Mouse (Mus musculus) CH12.LX (cell line): ENCODE data around the gene Ltbp2. TPM values are rescaled to one million over a fixed set of nuclear protein-coding genes. Genes with fewer than 3 reads are reported as not detected.

Experiments
- DNase-seq: peaks from one replicate; pipeline ENCODE4 v3.0.0-alpha.2; 2013; ENCODE audit errors: extremely low read depth
- H3K27ac ChIP-seq: 2 replicates; pipeline ENCODE4 v1.5.1; 2012; ENCODE audit warnings: low read depth, mild to moderate bottlenecking, control low read depth, moderate library complexity; ENCODE audit not compliant: insufficient read depth
- H3K27me3 ChIP-seq: replicated peaks from 2 replicates; pipeline ENCODE3; 2012; ENCODE audit warnings: inconsistent platforms
- H3K36me3 ChIP-seq, 2 experiments: replicated peaks in 1 of 2; 2 replicates each; pipeline versions ENCODE3 to v1.6.1; 2012; ENCODE audit warnings: inconsistent platforms in 1 of 2, low read length in 1 of 2, mild to moderate bottlenecking in 1 of 2, mixed read lengths in 1 of 2, moderate library complexity in 1 of 2; ENCODE audit not compliant: control insufficient read depth in 1 of 2, insufficient read depth in 1 of 2
- H3K4me1 ChIP-seq, 2 experiments: 2 replicates each; pipeline ENCODE4 v1.6.1; 2012; ENCODE audit warnings: inconsistent platforms in 1 of 2, moderate library complexity in 1 of 2; ENCODE audit not compliant: insufficient read depth in 2 of 2, control insufficient read depth in 1 of 2
- H3K4me2 ChIP-seq: 2 replicates; pipeline ENCODE4 v1.6.1; 2012; ENCODE audit warnings: low read depth, mild to moderate bottlenecking, control low read depth; ENCODE audit not compliant: poor library complexity, insufficient read depth, severe bottlenecking
- H3K4me3 ChIP-seq, 3 experiments: fragments of 150-350 bp in 1 of 3; sonication (generic) in 1 of 3; replicated peaks in 1 of 3; 2 replicates each; pipeline versions ENCODE3 to v1.5.1; 2011 to 2012; ENCODE audit warnings: low read depth in 2 of 3, low read length in 2 of 3, mild to moderate bottlenecking in 2 of 3, moderate library complexity in 2 of 3, control low read depth in 1 of 3, improper control_type of control experiment in 1 of 3, inconsistent platforms in 1 of 3, mixed read lengths in 1 of 3; ENCODE audit not compliant: poor library complexity in 1 of 3
- H3K79me2 ChIP-seq: replicated peaks from 2 replicates; pipeline ENCODE4 v1.6.1; 2012; ENCODE audit warnings: mild to moderate bottlenecking, moderate library complexity; ENCODE audit not compliant: control insufficient read depth, poor library complexity, insufficient read depth, severe bottlenecking; ENCODE audit errors: extremely low read depth
- H3K9ac ChIP-seq: 2 replicates; pipeline ENCODE4 v1.6.1; 2012; ENCODE audit warnings: low read depth, mild to moderate bottlenecking, control low read depth, moderate library complexity; ENCODE audit not compliant: insufficient read depth
- H3K9me3 ChIP-seq: replicated peaks from 2 replicates; pipeline ENCODE3; 2012; ENCODE audit warnings: low read length, inconsistent platforms, mixed read lengths
- BHLHE40 ChIP-seq: IDR thresholded peaks from 2 replicates; pipeline ENCODE4 v1.6.1; 2011; ENCODE audit warnings: mild to moderate bottlenecking, low read depth, low read length, improper control_type of control experiment
- CHD1 ChIP-seq: IDR thresholded peaks from 2 replicates; pipeline ENCODE4 v1.6.1; 2012; ENCODE audit warnings: low read depth, low read length, improper control_type of control experiment, inconsistent platforms
- CHD2 ChIP-seq: IDR thresholded peaks from 2 replicates; pipeline ENCODE4 v1.6.1; 2011; ENCODE audit warnings: low read length, improper control_type of control experiment
- E2F4 ChIP-seq: IDR thresholded peaks from 2 replicates; pipeline ENCODE4 v1.6.1; 2011; ENCODE audit warnings: low read depth, low read length, improper control_type of control experiment; ENCODE audit not compliant: insufficient replicate concordance
- ELF1 ChIP-seq: IDR thresholded peaks from 2 replicates; pipeline ENCODE4 v1.6.1; 2014; ENCODE audit warnings: low read depth, mild to moderate bottlenecking, inconsistent platforms, low read length, improper control_type of control experiment
- IRF4 ChIP-seq: IDR thresholded peaks from 2 replicates; pipeline ENCODE4 v1.6.1; 2014; ENCODE audit warnings: low read depth, mild to moderate bottlenecking, inconsistent platforms, low read length, improper control_type of control experiment
- JUN ChIP-seq: IDR thresholded peaks from 2 replicates; pipeline ENCODE4 v1.6.1; 2011; ENCODE audit warnings: low read depth, mild to moderate bottlenecking, low read length, improper control_type of control experiment, moderate library complexity; ENCODE audit not compliant: insufficient read depth
- JUND ChIP-seq: conservative IDR thresholded peaks from 2 replicates; pipeline ENCODE4 v1.6.1; 2011; ENCODE audit warnings: low read depth, low read length, improper control_type of control experiment
- MAX ChIP-seq: IDR thresholded peaks from 2 replicates; pipeline ENCODE4 v1.6.1; 2011; ENCODE audit warnings: low read length, improper control_type of control experiment
- MXI1 ChIP-seq: IDR thresholded peaks from 2 replicates; pipeline ENCODE4 v1.6.1; 2011; ENCODE audit warnings: mild to moderate bottlenecking, low read depth, low read length, improper control_type of control experiment
- NELFE ChIP-seq: IDR thresholded peaks from 2 replicates; pipeline ENCODE4 v1.6.1; 2011; ENCODE audit warnings: low read depth, low read length, improper control_type of control experiment
- NRF1 ChIP-seq: IDR thresholded peaks from 2 replicates; pipeline ENCODE4 v1.6.1; 2014; ENCODE audit warnings: low read depth, mild to moderate bottlenecking, inconsistent platforms, low read length, improper control_type of control experiment, moderate library complexity
- PAX5 ChIP-seq: IDR thresholded peaks from 2 replicates; pipeline ENCODE4 v1.6.1; 2012; ENCODE audit warnings: low read length, inconsistent platforms, mixed read lengths
- POLR2AphosphoS2 ChIP-seq: IDR thresholded peaks from 2 replicates; pipeline ENCODE4 v1.6.1; 2011; ENCODE audit warnings: low read depth, low read length, improper control_type of control experiment
- RAD21 ChIP-seq: IDR thresholded peaks from 2 replicates; pipeline ENCODE4 v1.6.1; 2011; ENCODE audit warnings: low read depth, mild to moderate bottlenecking, low read length, improper control_type of control experiment, moderate library complexity
- SIN3A ChIP-seq: IDR thresholded peaks from 2 replicates; pipeline ENCODE4 v1.6.1; 2012; ENCODE audit warnings: low read length, improper control_type of control experiment, inconsistent platforms
- SMC3 ChIP-seq: IDR thresholded peaks from 2 replicates; pipeline ENCODE4 v1.6.1; 2011; ENCODE audit warnings: low read depth, low read length, improper control_type of control experiment
- TCF12 ChIP-seq: IDR thresholded peaks from 2 replicates; pipeline ENCODE4 v1.6.1; 2014; ENCODE audit warnings: low read depth, mild to moderate bottlenecking, inconsistent platforms, low read length, improper control_type of control experiment
- USF1 ChIP-seq: IDR thresholded peaks from 2 replicates; pipeline ENCODE4 v1.6.1; 2014; ENCODE audit warnings: low read depth, mild to moderate bottlenecking, inconsistent platforms, low read length, improper control_type of control experiment
- ZC3H11A ChIP-seq: IDR thresholded peaks from 2 replicates; pipeline ENCODE4 v1.6.1; 2012; ENCODE audit warnings: low read depth, mild to moderate bottlenecking, inconsistent platforms, low read length, improper control_type of control experiment
- ZKSCAN1 ChIP-seq: IDR thresholded peaks from 2 replicates; pipeline ENCODE4 v1.6.1; 2012; ENCODE audit warnings: low read depth, inconsistent platforms, low read length, improper control_type of control experiment, borderline replicate concordance
- ZMIZ1 ChIP-seq: IDR thresholded peaks from 2 replicates; pipeline ENCODE4 v1.6.1; 2012; ENCODE audit warnings: low read depth, mild to moderate bottlenecking, inconsistent platforms, low read length, improper control_type of control experiment
- ZNF384 ChIP-seq: IDR thresholded peaks from 2 replicates; pipeline ENCODE4 v1.6.1; 2012; ENCODE audit warnings: low read depth, low read length, improper control_type of control experiment, inconsistent platforms
- dilution Hi-C: fragments of 300-500 bp; cut with MboI; formaldehyde crosslinking; loops from 2 replicates; pipeline ENCODE4 v1.14.3; 2020; ENCODE audit warnings: low sequenced_read_pairs; ENCODE audit not compliant: extremely low pct_unique_long_range_greater_than_20kb, extremely low pct_ligation_motif_present
- in situ Hi-C: fragments of 300-500 bp; cut with MboI; formaldehyde crosslinking; loops from 3 replicates; pipeline ENCODE4 v1.14.3; 2019; ENCODE audit warnings: low sequenced_read_pairs, low pct_ligation_motif_present, low pct_unique_long_range_greater_than_20kb, mixed read lengths
- polyA plus RNA-seq: library from polyadenylated mRNA; unstranded; fragments of >175 nt; gene quantifications from 2 replicates; pipeline ENCODE4 v1.2.1, GENCODE M21; 2012; ENCODE audit warnings: low read depth; ENCODE audit not compliant: insufficient read length
- total RNA-seq, 2 experiments: library from RNA; depleted of rRNA; stranded (reverse); fragments of 300-350 nt in 1 of 2; fragments of >200 nt in 1 of 2; gene quantifications; 2 replicates each; pipeline ENCODE4 v1.2.3; 2012 to 2014

The Ltbp2 gene
- total and polyA plus RNA-seq, 3 experiments = 0.25 to 0.97 TPM; not detected in 1

GRCm38 (mm10) chr12:84743496-84743895 lies 132.8 kb downstream of the Ltbp2 start:
- H3K9ac ChIP-seq = no peak overlapping the region
- no peak for DNase-seq
- no peaks in the 10 kb centered on the region for H3K79me2 ChIP-seq
- in situ Hi-C loops = no loop called here
- no peaks in the 10 kb centered on the region for H3K36me3 ChIP-seq
- TF ChIP-seq JUND (no peak), CHD1 (no peak), IRF4 (no peak), MXI1 (no peak), SIN3A (no peak), MAX (no peak), ZC3H11A (no peak), ZMIZ1 (no peak), NELFE (no peak), ZNF384 (no peak), TCF12 (no peak), POLR2AphosphoS2 (no peak), JUN (no peak), PAX5 (no peak), SMC3 (no peak), ZKSCAN1 (no peak), RAD21 (no peak)
- no peak overlapping the region for H3K4me3 ChIP-seq
- dilution Hi-C loops = no loop called here
- H3K27ac ChIP-seq = no peak overlapping the region
- peaks cover 0 to 20% of the 10 kb centered on the region in 2 experiments; a peak in 2 of 4 replicates for H3K4me1 ChIP-seq
- H3K4me2 ChIP-seq = no peak overlapping the region
- H3K27me3 ChIP-seq = no peaks in the 10 kb centered on the region
- no peaks in the 10 kb centered on the region for H3K9me3 ChIP-seq

DNA sequence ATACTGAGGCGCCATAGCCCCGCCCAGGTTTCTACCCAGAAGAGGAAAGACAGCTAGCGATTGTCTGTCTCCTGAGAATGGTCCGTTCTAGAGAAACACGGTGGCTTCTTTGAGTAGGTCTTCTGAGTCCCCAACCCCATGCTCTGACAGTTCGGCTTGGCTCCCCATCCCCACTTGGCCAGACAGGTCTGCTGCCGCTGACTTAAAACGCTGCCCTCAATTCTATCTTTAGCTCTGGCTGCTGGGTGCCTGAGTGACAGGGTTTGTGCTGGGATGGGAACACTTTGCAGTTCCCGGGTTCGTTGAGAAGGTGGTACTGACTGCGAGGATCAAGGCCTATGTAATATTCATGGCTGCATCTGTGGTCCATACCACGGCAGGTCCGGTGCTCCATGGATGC lies 143.0 kb downstream of the Ltbp2 start:
- in situ Hi-C loops = no loop called here
- no peaks in the 10 kb centered on the region for H3K79me2 ChIP-seq
- H3K9ac ChIP-seq = no peak overlapping the region
- no peak overlapping the region for H3K4me3 ChIP-seq
- TF ChIP-seq RAD21 (no peak), JUN (no peak), MAX (no peak), USF1 (no peak), BHLHE40 (no peak), ZC3H11A (no peak), E2F4 (no peak), ELF1 (no peak), CHD2 (no peak), ZKSCAN1 (no peak), NRF1 (no peak)
- dilution Hi-C loops = no loop called here
- no peaks in the 10 kb centered on the region for H3K9me3 ChIP-seq
- no peak overlapping the region for H3K27ac ChIP-seq
- DNase-seq = no peak
- no peaks in the 10 kb centered on the region for H3K36me3 ChIP-seq
- peaks cover 9% of the 10 kb centered on the region for H3K27me3 ChIP-seq
- peaks cover 3 to 28% of the 10 kb centered on the region in 2 experiments; a peak in 3 of 4 replicates for H3K4me1 ChIP-seq
- H3K4me2 ChIP-seq = no peak overlapping the region

Other genes with a start within 250 kb of the Ltbp2 start
- gene Vrtn, start 235.5 kb downstream of the Ltbp2 start, total RNA-seq (2012; rRNA removed) = not detected in 2 replicates
- not detected in 2 replicates for gene Vrtn, start 235.5 kb downstream of the Ltbp2 start, total RNA-seq (2014; rRNA removed)
- gene Vrtn, start 235.5 kb downstream of the Ltbp2 start, polyA plus RNA-seq = not detected in 2 replicates
- not detected in 2 replicates for gene Syndig1l, start 177.7 kb downstream of the Ltbp2 start, total RNA-seq (2012; rRNA removed)
- gene Syndig1l, start 177.7 kb downstream of the Ltbp2 start, total RNA-seq (2014; rRNA removed) = not detected in 2 replicates
- gene Syndig1l, start 177.7 kb downstream of the Ltbp2 start, polyA plus RNA-seq = 0.16 TPM in 1 of 2 replicates, not detected in the other
- gene Npc2, start 103.4 kb downstream of the Ltbp2 start, total RNA-seq (2012; rRNA removed) = 63.7 and 73.4 TPM in 2 replicates
- gene Npc2, start 103.4 kb downstream of the Ltbp2 start, total RNA-seq (2014; rRNA removed) = 97.5 and 98.5 TPM in 2 replicates
- gene Npc2, start 103.4 kb downstream of the Ltbp2 start, polyA plus RNA-seq = 80.3 and 89.0 TPM in 2 replicates
- gene Isca2, start 103.3 kb downstream of the Ltbp2 start, total RNA-seq (2012; rRNA removed) = 59.1 and 59.7 TPM in 2 replicates
- gene Isca2, start 103.3 kb downstream of the Ltbp2 start, total RNA-seq (2014; rRNA removed) = 75.3 and 90.4 TPM in 2 replicates
- 50.4 and 55.1 TPM in 2 replicates for gene Isca2, start 103.3 kb downstream of the Ltbp2 start, polyA plus RNA-seq
- gene Fcf1, start 94.4 kb upstream of the Ltbp2 start, total RNA-seq (2012; rRNA removed) = 152 and 188 TPM in 2 replicates
- 273 and 340 TPM in 2 replicates for gene Fcf1, start 94.4 kb upstream of the Ltbp2 start, total RNA-seq (2014; rRNA removed)
- 239 and 265 TPM in 2 replicates for gene Fcf1, start 94.4 kb upstream of the Ltbp2 start, polyA plus RNA-seq
- gene Arel1, start 94.4 kb upstream of the Ltbp2 start, total RNA-seq (2012; rRNA removed) = 18.5 and 21.6 TPM in 2 replicates
- gene Arel1, start 94.4 kb upstream of the Ltbp2 start, total RNA-seq (2014; rRNA removed) = 20.0 and 22.5 TPM in 2 replicates
- gene Arel1, start 94.4 kb upstream of the Ltbp2 start, polyA plus RNA-seq = 14.2 and 16.9 TPM in 2 replicates
- gene Ylpm1, start 119.8 kb upstream of the Ltbp2 start, total RNA-seq (2012; rRNA removed) = 20.1 and 22.3 TPM in 2 replicates
- 19.3 and 20.7 TPM in 2 replicates for gene Ylpm1, start 119.8 kb upstream of the Ltbp2 start, total RNA-seq (2014; rRNA removed)
- 56.8 and 58.7 TPM in 2 replicates for gene Ylpm1, start 119.8 kb upstream of the Ltbp2 start, polyA plus RNA-seq
- 11.6 and 13.3 TPM in 2 replicates for gene Prox2, start 234.2 kb upstream of the Ltbp2 start, total RNA-seq (2012; rRNA removed)
- gene Prox2, start 234.2 kb upstream of the Ltbp2 start, total RNA-seq (2014; rRNA removed) = 2.4 TPM in 2 replicates
- gene Prox2, start 234.2 kb upstream of the Ltbp2 start, polyA plus RNA-seq = 4.5 and 5.2 TPM in 2 replicates
- gene Dlst, start 234.3 kb upstream of the Ltbp2 start, total RNA-seq (2012; rRNA removed) = 116 and 122 TPM in 2 replicates
- gene Dlst, start 234.3 kb upstream of the Ltbp2 start, total RNA-seq (2014; rRNA removed) = 144 TPM in 2 replicates
- gene Dlst, start 234.3 kb upstream of the Ltbp2 start, polyA plus RNA-seq = 165 and 208 TPM in 2 replicates